Mouse (Mus musculus) limb, embryonic 13.5 days (tissue): ENCODE data around the gene Tmem94. TPM values are rescaled to one million over a fixed set of nuclear protein-coding genes. Genes with fewer than 3 reads are reported as not detected.

ENCODE experiments used
- ATAC-seq: fragments of 200-750 bp; cut with Nextera tagmentation; 2 replicates; pipeline ENCODE4 v1.8.0; 2017; ENCODE audit warnings: low read depth, moderate number of reproducible peaks, moderate TSS enrichment; ENCODE audit not compliant: low FRiP score
- H3K27ac ChIP-seq: fragments of 300-500 bp; sonication (generic); 2 replicates; pipeline ENCODE4 v1.5.1; 2015; ENCODE audit warnings: inconsistent platforms, mild to moderate bottlenecking, moderate library complexity
- H3K27me3 ChIP-seq: fragments of 300-500 bp; sonication (generic); 2 replicates; pipeline ENCODE4 v1.6.1; 2015; ENCODE audit warnings: mild to moderate bottlenecking, inconsistent platforms
- H3K36me3 ChIP-seq: fragments of 300-500 bp; sonication (generic); 2 replicates; pipeline ENCODE4 v1.6.1; 2015; ENCODE audit warnings: inconsistent platforms, mild to moderate bottlenecking, moderate library complexity
- H3K4me1 ChIP-seq: fragments of 300-500 bp; sonication (generic); 2 replicates; pipeline ENCODE4 v1.6.1; 2015; ENCODE audit warnings: inconsistent platforms
- H3K4me2 ChIP-seq: fragments of 300-500 bp; sonication (generic); replicated peaks from 2 replicates; pipeline ENCODE4 v1.6.1; 2015; ENCODE audit warnings: inconsistent platforms, mild to moderate bottlenecking, moderate library complexity
- H3K4me3 ChIP-seq: fragments of 300-500 bp; sonication (generic); 2 replicates; pipeline ENCODE4 v1.5.1; 2015; ENCODE audit warnings: moderate library complexity, mild to moderate bottlenecking, inconsistent platforms
- H3K9ac ChIP-seq: fragments of 300-500 bp; sonication (generic); 2 replicates; pipeline ENCODE4 v1.6.1; 2015; ENCODE audit warnings: mild to moderate bottlenecking, inconsistent platforms
- H3K9me3 ChIP-seq: fragments of 300-500 bp; sonication (generic); 2 replicates; pipeline ENCODE4 v1.6.1; 2016; ENCODE audit warnings: inconsistent platforms
- WGBS: fragments of 180-500 bp; shearing (Covaris S2); methylation state at CpG from one replicate; pipeline ENCODE4 v1.1.7; 2015; 5-methylcytosine and 5-hydroxymethylcytosine counted together
- microRNA-seq: library from miRNA; unstranded; fragments of <30 nt; microRNA quantifications from one replicate; pipeline ENCODE4, GENCODE M21; 2016
- polyA plus RNA-seq: library from polyadenylated mRNA; unstranded; fragments of >200 nt; fragmentation: Nextera tagmentation; extraction: Ambion mirVana; gene quantifications from 2 replicates; pipeline ENCODE4 v1.2.1, GENCODE M21; 2015

Gene Tmem94
- polyA plus RNA-seq, 1 experiment from 2014 or later: 31.9 TPM

DNA sequence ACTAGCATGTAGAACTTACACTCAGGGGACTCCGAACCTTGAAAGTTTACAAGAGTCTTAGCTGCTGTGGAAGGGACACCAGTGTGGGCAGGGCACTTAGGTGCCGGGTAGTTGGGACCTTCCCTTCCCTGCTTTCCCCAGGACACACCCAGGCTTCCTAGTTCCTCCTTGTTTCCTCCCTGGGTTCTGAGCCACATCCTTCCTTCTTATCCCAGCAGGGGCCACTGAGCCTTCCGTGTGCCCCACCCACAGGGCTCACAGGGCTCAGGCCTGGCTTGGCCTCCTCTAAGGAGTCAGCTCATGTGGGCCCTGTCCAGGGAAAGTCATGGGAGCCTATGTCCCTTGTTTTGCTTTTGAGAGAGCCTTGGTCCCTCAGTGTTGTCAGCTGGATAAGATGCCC, 74.5 kb downstream of the Tmem94 start:
- Histone ChIP-seq H3K4me3 (no peak overlapping the region), H3K9ac (no peak overlapping the region), H3K27ac (no peak overlapping the region), H3K9me3 (no peaks in the 10 kb centered on the region), H3K36me3 (no peaks in the 10 kb centered on the region), H3K4me1 (peaks cover 33% of the 10 kb centered on the region), H3K27me3 (no peaks in the 10 kb centered on the region), H3K4me2 (no peak overlapping the region)
- no peak for ATAC-seq
- WGBS: 64% methylated on average over 3 of the region's 3 CpGs

DNA sequence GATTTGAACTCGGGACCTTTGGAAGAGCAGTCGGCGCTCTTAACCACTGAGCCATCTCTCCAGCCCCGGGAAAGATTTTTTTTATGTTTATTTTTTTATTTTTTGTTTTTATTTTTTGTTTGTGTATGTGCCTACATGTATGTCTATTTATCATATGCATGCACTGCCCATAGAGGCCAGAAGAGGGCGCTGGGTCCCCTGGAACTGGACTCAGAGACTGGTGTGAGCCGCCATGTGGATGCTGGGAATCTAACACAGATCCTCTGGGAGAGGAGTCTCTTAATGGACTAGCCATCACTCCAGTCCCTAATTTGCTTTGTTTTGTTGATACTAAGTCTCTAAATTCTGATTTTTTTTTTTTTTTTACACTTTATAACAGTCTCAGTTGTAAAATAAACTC, 75.8 kb downstream of the Tmem94 start:
- WGBS: 81% methylated on average over 6 of the region's 6 CpGs
- Histone ChIP-seq H3K4me1 (peaks cover 33% of the 10 kb centered on the region), H3K9me3 (peaks cover 4% of the 10 kb centered on the region; the same call in 1 of the 2 replicates), H3K9ac (no peak overlapping the region), H3K4me3 (no peak overlapping the region), H3K27me3 (no peaks in the 10 kb centered on the region), H3K27ac (no peak overlapping the region), H3K4me2 (no peak overlapping the region), H3K36me3 (peaks cover 8% of the 10 kb centered on the region)
- no peak for ATAC-seq

DNA sequence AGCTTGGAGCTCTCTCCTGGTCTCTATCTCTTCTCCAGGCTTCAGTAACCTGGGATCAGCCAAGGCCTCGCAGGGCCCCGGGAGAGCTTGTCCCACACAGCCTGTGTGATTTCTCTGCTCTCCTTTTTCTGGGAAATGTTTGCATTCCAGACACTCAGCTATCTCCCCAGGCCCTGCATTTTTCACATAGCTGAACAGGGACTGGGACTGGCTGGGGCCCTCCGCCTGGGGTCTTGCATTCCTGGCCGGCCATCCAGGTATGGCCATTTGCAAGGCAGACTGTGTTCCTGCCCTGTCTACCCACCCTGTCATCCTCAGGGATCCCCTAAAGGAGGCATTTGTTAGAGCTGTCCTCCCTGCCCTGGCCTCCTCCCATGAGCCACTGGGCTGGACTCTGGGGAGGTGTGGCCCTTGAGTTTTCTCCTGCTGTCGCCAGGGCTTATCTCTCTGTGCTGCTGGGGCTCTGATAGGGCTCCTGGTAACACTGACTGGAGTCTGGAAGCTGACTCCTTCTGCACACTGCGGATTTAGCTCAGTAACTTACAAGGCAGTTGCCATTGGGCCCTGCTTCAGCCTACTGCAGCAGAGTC, 76.8 kb downstream of the Tmem94 start:
- H3K9me3 ChIP-seq: peaks cover 4% of the 10 kb centered on the region; the same call in 1 of the 2 replicates
- H3K9ac ChIP-seq: peak overlapping the region; percentile 19; the same call in 1 of the 2 replicates
- peaks cover 12% of the 10 kb centered on the region for H3K36me3 ChIP-seq
- no peaks in the 10 kb centered on the region for H3K27me3 ChIP-seq
- H3K27ac ChIP-seq: peak overlapping the region; percentile 72
- no peak overlapping the region for H3K4me3 ChIP-seq
- H3K4me2 ChIP-seq: no peak overlapping the region; the same call in 1 of the 2 replicates
- WGBS: 23% methylated on average over 6 of the region's 6 CpGs
- peak; percentile 24; the same call in 1 of the 2 replicates for ATAC-seq
- H3K4me1 ChIP-seq: peaks cover 31% of the 10 kb centered on the region

DNA sequence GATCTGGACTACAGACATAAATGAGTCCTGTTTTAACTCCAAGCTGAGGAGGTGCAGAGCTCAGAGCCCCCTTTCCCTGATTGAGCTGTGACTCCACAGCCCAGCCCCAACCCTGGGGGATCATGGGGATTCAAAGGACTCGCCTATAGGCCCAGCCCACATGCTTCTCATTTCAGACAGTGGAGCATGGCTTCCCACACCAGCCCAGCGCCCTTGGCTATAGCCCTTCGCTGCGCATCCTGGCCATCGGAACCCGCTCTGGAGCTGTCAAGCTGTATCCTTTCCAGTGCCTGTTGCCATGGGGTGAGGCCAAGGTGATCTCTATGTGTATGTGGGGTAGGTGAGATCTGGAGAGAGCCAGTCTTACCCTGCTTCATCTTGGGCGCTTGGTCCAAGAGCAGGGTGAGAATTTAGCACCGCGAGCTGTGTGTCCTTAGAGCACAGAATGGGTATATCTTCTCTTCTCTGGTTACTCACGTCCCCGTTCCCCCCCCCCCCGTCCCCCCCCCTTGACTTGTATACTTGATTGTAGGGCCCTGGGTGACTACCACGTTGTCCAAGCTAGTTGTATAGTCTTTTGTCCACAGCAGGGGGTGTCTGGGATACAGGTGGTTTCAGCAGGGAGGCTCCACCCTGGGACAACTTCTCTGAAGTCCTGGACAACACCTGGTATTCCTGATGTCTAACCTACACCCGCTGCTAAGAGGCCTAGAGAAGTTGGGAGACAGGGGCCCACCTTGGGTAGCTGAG, 78.1 kb downstream of the Tmem94 start:
- Histone ChIP-seq H3K4me3 (no peak overlapping the region), H3K9me3 (peaks cover 4% of the 10 kb centered on the region; the same call in 1 of the 2 replicates), H3K4me2 (no peak overlapping the region), H3K9ac (no peak overlapping the region), H3K27ac (no peak overlapping the region), H3K4me1 (peaks cover 29% of the 10 kb centered on the region), H3K36me3 (peaks cover 12% of the 10 kb centered on the region), H3K27me3 (no peaks in the 10 kb centered on the region)
- WGBS: 81% methylated on average over 11 of the region's 14 CpGs
- ATAC-seq: no peak

DNA sequence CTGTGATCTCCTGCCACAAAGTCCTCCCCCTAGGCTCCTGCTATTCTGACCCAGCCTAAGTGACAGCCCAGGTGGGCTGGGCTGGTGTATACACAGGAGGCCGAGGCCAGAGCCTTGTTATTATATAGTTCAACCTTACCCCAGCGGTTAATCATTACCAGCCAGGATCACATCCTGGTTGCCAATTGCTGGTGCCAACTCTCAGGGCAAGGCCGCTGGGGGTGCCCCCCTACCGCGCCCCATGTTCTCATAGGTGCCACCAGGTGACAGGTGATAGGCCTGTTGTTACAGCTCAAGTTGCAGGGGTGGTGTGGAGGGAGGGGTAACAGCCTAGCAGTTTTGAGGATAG, 78.6 kb downstream of the Tmem94 start:
- H3K27me3 ChIP-seq: no peaks in the 10 kb centered on the region
- no peak overlapping the region for H3K4me3 ChIP-seq
- no peak overlapping the region for H3K27ac ChIP-seq
- WGBS: 87% methylated on average over 5 of the region's 5 CpGs
- H3K9ac ChIP-seq: no peak overlapping the region
- peaks cover 4% of the 10 kb centered on the region; the same call in 1 of the 2 replicates for H3K9me3 ChIP-seq
- peaks cover 12% of the 10 kb centered on the region for H3K36me3 ChIP-seq
- no peak overlapping the region for H3K4me2 ChIP-seq
- H3K4me1 ChIP-seq: peaks cover 26% of the 10 kb centered on the region
- ATAC-seq: no peak

DNA sequence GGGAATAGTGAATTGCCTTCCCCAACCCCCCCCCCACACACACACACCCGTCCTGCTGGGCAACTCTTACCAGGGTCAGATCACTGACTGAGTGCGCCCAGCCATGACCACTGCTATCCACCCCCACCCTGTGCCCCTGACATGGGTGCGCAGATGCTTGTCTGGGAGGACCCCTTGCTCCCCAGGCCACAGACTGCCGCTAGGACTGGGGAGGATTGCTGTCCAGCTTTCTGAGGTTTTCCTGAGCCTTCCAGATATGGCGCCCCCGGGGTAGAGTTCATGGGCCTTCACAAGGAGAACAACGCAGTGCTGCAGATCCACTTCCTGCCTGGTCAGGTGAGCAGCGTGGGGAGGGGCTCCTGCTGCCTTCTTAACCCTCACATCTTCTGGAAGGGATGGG, 79.0 kb downstream of the Tmem94 start:
- no peaks in the 10 kb centered on the region for H3K27me3 ChIP-seq
- peaks cover 12% of the 10 kb centered on the region for H3K36me3 ChIP-seq
- no peak overlapping the region for H3K4me3 ChIP-seq
- H3K4me1 ChIP-seq: peaks cover 22% of the 10 kb centered on the region
- no peak overlapping the region for H3K27ac ChIP-seq
- ATAC-seq: no peak
- no peak overlapping the region for H3K9ac ChIP-seq
- H3K9me3 ChIP-seq: peaks cover 4% of the 10 kb centered on the region; the same call in 1 of the 2 replicates
- WGBS: 75% methylated on average over 8 of the region's 8 CpGs
- H3K4me2 ChIP-seq: no peak overlapping the region

DNA sequence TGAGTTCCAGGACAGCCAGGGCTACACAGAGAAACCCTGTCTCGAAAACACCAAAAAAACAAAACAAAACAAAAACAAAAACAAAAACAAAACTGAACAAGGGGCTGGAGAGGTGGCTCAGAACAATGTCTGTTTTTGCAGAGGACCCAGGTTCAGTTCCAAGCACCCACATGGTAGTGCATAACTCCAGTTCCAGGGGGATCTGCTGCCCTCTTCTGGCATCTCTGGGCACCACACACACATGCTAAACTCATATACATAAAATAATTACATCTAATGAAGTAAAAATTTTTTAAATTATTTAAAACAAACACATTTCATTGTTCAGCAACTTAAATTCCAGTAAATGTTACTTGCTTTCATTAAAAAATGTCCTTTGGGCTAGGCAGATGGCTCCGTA, 80.6 kb downstream of the Tmem94 start:
- 90% methylated on average over 2 of the region's 2 CpGs for WGBS
- no peak overlapping the region for H3K4me2 ChIP-seq
- H3K9ac ChIP-seq: no peak overlapping the region
- H3K4me1 ChIP-seq: peaks cover 14% of the 10 kb centered on the region
- peaks cover 15% of the 10 kb centered on the region for H3K36me3 ChIP-seq
- no peaks in the 10 kb centered on the region for H3K27me3 ChIP-seq
- H3K27ac ChIP-seq: no peak overlapping the region
- peaks cover 4% of the 10 kb centered on the region; the same call in 1 of the 2 replicates for H3K9me3 ChIP-seq
- no peak overlapping the region for H3K4me3 ChIP-seq
- ATAC-seq: no peak

Small RNA genes within 50 kb of the gene (microRNA-seq; reads per million reads assigned to microRNA genes)
- gene Mir5621: not detected

Other genes starting within 250 kb of the Tmem94 start
- 1,169 and 1,249 TPM in 2 replicates for gene Sumo2, start 229.2 kb upstream of the Tmem94 start, polyA plus RNA-seq
- gene Nup85, start 201.0 kb upstream of the Tmem94 start, polyA plus RNA-seq: 184 and 186 TPM in 2 replicates
- gene Mrps7, start 161.5 kb upstream of the Tmem94 start, polyA plus RNA-seq: 91.6 and 93.5 TPM in 2 replicates
- gene Gga3, start 161.4 kb upstream of the Tmem94 start, polyA plus RNA-seq: 18.1 and 20.9 TPM in 2 replicates
- 18.8 and 19.8 TPM in 2 replicates for gene Mif4gd, start 152.5 kb upstream of the Tmem94 start, polyA plus RNA-seq
- gene Slc25a19, start 137.1 kb upstream of the Tmem94 start, polyA plus RNA-seq: 28.5 and 30.2 TPM in 2 replicates
- gene Grb2, start 56.8 kb upstream of the Tmem94 start, polyA plus RNA-seq: 96.5 and 102 TPM in 2 replicates
- gene Caskin2, start 48.2 kb downstream of the Tmem94 start, polyA plus RNA-seq: 15.5 and 19.4 TPM in 2 replicates
- 32.9 and 33.8 TPM in 2 replicates for gene Tsen54, start 49.3 kb downstream of the Tmem94 start, polyA plus RNA-seq
- 4.8 and 6.0 TPM in 2 replicates for gene Llgl2, start 58.6 kb downstream of the Tmem94 start, polyA plus RNA-seq
- 0.15 and 0.24 TPM in 2 replicates for gene Myo15b, start 93.0 kb downstream of the Tmem94 start, polyA plus RNA-seq
- gene Smim5, start 134.5 kb downstream of the Tmem94 start, polyA plus RNA-seq: 6.7 and 8.6 TPM in 2 replicates
- 1.4 TPM in 2 replicates for gene Smim6, start 146.6 kb downstream of the Tmem94 start, polyA plus RNA-seq
- gene Sap30bp, start 167.8 kb downstream of the Tmem94 start, polyA plus RNA-seq: 44.2 and 52.1 TPM in 2 replicates
- 22.3 and 23.7 TPM in 2 replicates for gene Recql5, start 168.0 kb downstream of the Tmem94 start, polyA plus RNA-seq
- 5.2 and 6.3 TPM in 2 replicates for gene Itgb4, start 209.3 kb downstream of the Tmem94 start, polyA plus RNA-seq
- 207 and 211 TPM in 2 replicates for gene Galk1, start 247.3 kb downstream of the Tmem94 start, polyA plus RNA-seq